Mouse (Mus musculus): ENCODE data around the gene Cd27. TPM values are rescaled to one million over a fixed set of nuclear protein-coding genes. Genes with fewer than 3 reads are reported as not detected.
A peak's percentile ranks its signal among the peaks of the same experiment; 100 is the strongest.
"Not testable (repeated sequence)": the region's sequence is repeated elsewhere in the genome, so short reads cannot be mapped to it uniquely, and the experiment has no call there.

The Cd27 gene
- polyA plus RNA-seq, 1 experiment = not detected

DNA sequence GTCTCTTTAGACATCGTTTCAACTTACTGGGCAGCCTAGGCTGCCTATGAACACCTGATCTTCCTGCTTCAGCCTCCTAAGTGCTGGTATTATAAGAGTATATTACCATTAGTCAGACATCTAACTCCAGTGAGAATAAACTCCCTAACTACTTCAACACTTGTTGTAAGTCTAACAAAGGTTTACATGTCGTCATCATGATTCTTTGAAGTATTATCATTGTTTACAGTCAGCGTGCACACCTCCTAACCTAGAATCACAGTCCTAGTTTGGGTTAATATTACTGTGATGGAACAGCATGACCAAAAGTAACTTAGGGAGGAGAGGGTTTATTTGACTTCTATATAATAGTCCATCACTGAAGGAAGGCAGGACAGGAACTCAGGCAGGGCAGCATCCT lies 30.7 kb upstream of the Cd27 start:
- Histone ChIP-seq H3K27ac (ENCODE audit: insufficient read depth, low read length) (no peak overlapping the region), H3K4me3 (ENCODE audit: insufficient read depth, low read length) (no peak overlapping the region), H3K4me1 (ENCODE audit: control insufficient read depth, insufficient read depth, low read length) (no peaks in the 10 kb centered on the region)
- TF ChIP-seq POLR2A (IDR thresholded peaks at IDR 0.05; ENCODE audit: extremely low read depth, insufficient read depth, low read length) (no peak), CTCF (IDR thresholded peaks at IDR 0.05; ENCODE audit: extremely low read depth, insufficient read depth, low read length) (no peak)

DNA sequence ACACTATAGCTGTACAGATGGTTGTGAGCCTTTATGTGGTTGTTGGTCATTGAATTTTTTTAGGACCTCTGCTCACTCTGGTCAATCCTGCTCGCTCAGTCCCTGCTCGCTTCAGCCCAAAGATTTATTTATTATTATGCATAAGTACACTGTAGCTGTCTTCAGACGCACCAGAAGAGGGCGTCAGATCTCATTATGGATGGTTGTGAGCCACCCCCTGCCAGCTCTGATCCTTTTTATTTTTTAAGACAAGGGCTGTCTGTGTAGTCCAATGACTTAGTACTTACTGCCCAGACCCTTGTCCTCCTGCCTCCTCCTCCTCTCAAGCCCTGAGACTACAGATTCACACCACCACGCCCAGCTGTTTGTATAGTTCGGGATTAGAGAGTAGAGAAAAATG lies 29.8 kb upstream of the Cd27 start:
- H3K4me1 ChIP-seq (ENCODE audit: control insufficient read depth, insufficient read depth, low read length); H3K27ac ChIP-seq (ENCODE audit: insufficient read depth, low read length); H3K4me3 ChIP-seq (ENCODE audit: insufficient read depth, low read length): not testable (repeated sequence)

DNA sequence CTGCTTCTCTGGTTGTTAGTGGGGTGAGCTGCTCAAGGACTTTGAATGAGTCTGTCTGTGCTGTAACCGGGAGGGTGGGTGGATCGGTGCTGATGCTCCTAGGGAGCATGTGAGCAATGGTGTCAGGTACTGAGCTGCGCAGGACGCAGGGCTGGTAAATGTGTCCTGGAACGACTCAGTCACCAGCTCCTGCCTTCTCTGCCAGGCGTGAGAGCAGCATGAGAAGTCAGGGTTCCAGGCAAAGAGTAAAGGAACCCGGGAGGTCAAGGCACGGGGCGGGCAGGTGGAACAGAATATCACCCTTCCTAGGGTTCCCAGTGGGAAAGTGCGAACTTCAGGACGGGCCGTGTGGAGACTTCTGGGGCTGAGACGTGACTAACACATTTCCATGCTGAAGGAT lies 29.3 kb upstream of the Cd27 start:
- Histone ChIP-seq H3K4me1 (ENCODE audit: control insufficient read depth, insufficient read depth, low read length) (no peaks in the 10 kb centered on the region), H3K4me3 (ENCODE audit: insufficient read depth, low read length) (no peak overlapping the region), H3K27ac (ENCODE audit: insufficient read depth, low read length) (no peak overlapping the region)
- TF ChIP-seq CTCF (IDR thresholded peaks at IDR 0.05; ENCODE audit: extremely low read depth, insufficient read depth, low read length) (no peak), POLR2A (IDR thresholded peaks at IDR 0.05; ENCODE audit: extremely low read depth, insufficient read depth, low read length) (no peak)

DNA sequence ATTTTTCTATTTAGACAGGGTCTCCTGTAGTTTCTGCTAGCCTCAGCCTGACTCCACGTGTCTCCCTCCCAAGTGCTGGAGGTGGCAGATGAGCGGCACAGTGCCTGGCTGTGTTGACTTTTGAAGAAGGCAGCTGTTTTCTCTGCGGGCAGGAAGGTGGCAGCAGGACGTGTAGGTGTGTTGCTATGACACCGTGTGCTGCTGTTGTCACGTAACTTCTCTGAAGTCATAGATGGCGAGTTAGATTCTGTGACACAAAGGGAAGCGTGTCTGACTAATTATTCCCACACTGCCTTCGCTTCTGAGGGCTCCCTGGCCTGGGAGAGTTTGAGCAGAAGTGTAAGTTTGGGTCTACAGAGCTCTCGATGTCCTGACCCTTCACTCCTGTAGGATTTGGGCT lies 28.4 kb upstream of the Cd27 start:
- TF ChIP-seq CTCF (IDR thresholded peaks at IDR 0.05; ENCODE audit: extremely low read depth, insufficient read depth, low read length) (no peak), POLR2A (IDR thresholded peaks at IDR 0.05; ENCODE audit: extremely low read depth, insufficient read depth, low read length) (0 out of 2 replicates have a peak, but pooled peaks have one; percentile 6)
- Histone ChIP-seq H3K27ac (ENCODE audit: insufficient read depth, low read length) (no peak overlapping the region), H3K4me3 (ENCODE audit: insufficient read depth, low read length) (no peak overlapping the region), H3K4me1 (ENCODE audit: control insufficient read depth, insufficient read depth, low read length) (no peaks in the 10 kb centered on the region)

DNA sequence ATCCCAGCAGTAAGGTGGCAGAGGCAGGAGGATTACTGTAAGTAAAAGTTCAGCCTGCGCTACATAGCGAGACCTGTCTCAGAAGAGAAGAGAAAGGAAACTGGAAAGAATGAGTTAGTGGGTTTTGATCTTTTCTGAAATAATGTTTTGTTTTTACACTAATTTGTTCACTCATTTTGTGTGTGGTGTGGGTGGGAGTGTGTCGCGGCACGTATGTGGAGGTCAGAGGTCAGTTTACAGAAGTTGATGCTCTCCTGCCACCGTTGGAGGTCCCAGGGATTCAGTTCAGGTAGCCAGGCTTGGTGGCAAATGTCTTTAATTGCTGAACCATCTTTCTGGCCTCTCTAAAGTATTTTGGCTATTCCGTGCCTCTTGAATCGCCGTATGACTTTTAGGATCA lies 27.4 kb upstream of the Cd27 start:
- Histone ChIP-seq H3K4me3 (ENCODE audit: insufficient read depth, low read length) (no peak overlapping the region), H3K4me1 (ENCODE audit: control insufficient read depth, insufficient read depth, low read length) (no peaks in the 10 kb centered on the region), H3K27ac (ENCODE audit: insufficient read depth, low read length) (no peak overlapping the region)
- TF ChIP-seq CTCF (IDR thresholded peaks at IDR 0.05; ENCODE audit: extremely low read depth, insufficient read depth, low read length) = no peak
- no peak for TF ChIP-seq POLR2A (IDR thresholded peaks at IDR 0.05; ENCODE audit: extremely low read depth, insufficient read depth, low read length)

DNA sequence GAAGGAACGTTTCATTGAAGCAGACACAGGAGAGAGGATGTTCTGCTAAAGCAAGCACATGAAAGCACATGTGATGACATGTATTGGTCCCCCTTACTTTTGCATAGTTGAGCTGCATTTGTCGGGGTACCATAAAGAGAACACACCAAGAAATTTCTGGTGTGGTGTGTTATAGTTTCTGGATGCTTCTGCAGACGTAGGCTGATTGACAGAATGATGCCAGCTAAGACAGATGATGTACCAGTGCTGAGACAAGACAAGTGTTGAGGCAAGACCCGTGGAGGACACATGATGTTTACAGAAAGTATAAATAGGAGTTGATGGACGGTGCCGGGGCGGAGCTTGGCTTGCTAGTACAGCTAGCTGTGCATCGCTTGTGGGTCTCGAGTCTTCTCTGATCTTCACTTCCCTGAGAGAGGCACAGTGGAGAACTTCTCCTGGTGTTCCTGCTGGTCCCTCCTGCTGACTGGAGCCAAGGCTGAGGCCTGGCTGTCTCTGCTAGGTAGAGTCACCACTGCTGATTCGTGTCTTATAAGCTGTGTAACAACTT lies 23.3 kb upstream of the Cd27 start:
- H3K27ac ChIP-seq (ENCODE audit: insufficient read depth, low read length) = no peak overlapping the region
- no peak for TF ChIP-seq POLR2A (IDR thresholded peaks at IDR 0.05; ENCODE audit: extremely low read depth, insufficient read depth, low read length)
- TF ChIP-seq CTCF (IDR thresholded peaks at IDR 0.05; ENCODE audit: extremely low read depth, insufficient read depth, low read length) = no peak
- no peak overlapping the region for H3K4me3 ChIP-seq (ENCODE audit: insufficient read depth, low read length)
- no peaks in the 10 kb centered on the region for H3K4me1 ChIP-seq (ENCODE audit: control insufficient read depth, insufficient read depth, low read length)

DNA sequence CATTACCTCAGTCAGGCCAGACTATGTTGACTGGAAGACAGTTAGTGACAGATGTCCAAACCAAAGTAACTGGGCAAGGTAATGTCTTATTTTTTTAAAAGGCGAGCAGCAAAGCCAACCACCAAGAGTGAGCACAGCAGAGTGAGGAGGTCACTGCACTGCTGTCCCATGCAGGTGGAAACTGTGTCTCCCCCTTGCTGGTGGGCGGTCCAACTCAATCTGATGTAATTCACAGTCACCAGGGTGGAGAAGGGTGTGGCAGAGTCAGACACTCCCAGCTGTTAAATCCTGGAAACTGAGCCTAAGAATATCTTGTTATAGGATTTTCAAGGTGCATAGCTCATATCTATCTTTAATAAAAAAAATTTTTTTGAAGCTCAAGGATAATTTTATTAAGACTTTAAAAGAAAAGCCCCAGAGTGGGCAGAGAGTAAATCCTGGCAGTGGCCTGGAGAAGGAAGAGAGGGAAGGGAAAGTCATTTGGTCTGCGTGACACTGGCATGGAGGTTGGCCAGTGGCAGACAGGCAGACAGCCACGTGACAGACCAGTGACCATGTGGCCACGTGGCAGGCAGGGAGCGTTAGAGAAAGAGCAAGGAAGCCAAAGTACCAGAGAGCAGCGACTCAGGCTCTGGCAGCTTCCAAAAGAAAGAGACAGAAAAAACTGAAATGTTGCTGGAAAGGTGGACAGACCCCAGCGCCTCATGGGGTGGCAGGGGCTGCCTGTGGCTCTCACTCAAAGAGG lies 19.6 kb upstream of the Cd27 start:
- no peak overlapping the region for H3K4me3 ChIP-seq (ENCODE audit: insufficient read depth, low read length)
- H3K4me1 ChIP-seq (ENCODE audit: control insufficient read depth, insufficient read depth, low read length) = no peaks in the 10 kb centered on the region
- TF ChIP-seq CTCF (IDR thresholded peaks at IDR 0.05; ENCODE audit: extremely low read depth, insufficient read depth, low read length) = no peak
- no peak for TF ChIP-seq POLR2A (IDR thresholded peaks at IDR 0.05; ENCODE audit: extremely low read depth, insufficient read depth, low read length)

DNA sequence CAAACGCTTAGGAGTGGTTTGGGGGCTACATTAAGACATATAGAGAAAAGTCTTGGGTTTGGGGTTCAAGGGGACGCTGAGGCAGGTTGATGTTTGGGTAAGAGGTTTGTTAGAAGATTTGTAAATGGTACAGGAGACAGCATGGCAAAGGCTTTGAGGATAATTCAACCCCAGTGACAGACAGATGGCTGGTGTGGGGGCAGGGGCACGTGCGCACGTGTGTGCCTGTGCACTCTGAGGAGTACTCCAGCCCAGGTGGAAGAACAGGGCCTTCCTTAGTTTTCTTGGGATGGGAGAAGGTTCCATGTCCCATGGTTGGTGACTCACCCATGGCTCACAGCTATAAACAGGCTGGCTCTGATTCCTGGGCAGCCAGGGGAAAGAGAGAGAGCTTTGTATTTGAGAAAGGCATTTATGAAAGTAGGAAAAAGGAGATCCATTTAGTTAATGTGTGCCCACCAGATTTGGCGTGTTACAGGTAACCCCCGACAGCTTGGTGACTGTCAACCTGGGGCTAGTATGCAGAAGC lies 18.8 kb upstream of the Cd27 start:
- TF ChIP-seq POLR2A (IDR thresholded peaks at IDR 0.05; ENCODE audit: extremely low read depth, insufficient read depth, low read length) = no peak
- Histone ChIP-seq H3K27ac (ENCODE audit: insufficient read depth, low read length) (no peak overlapping the region), H3K4me1 (ENCODE audit: control insufficient read depth, insufficient read depth, low read length) (no peaks in the 10 kb centered on the region), H3K4me3 (ENCODE audit: insufficient read depth, low read length) (no peak overlapping the region)

More for the DNA sequence above, 19.6 kb upstream of the Cd27 start:
- H3K27ac ChIP-seq (ENCODE audit: insufficient read depth, low read length) = no peak overlapping the region

DNA sequence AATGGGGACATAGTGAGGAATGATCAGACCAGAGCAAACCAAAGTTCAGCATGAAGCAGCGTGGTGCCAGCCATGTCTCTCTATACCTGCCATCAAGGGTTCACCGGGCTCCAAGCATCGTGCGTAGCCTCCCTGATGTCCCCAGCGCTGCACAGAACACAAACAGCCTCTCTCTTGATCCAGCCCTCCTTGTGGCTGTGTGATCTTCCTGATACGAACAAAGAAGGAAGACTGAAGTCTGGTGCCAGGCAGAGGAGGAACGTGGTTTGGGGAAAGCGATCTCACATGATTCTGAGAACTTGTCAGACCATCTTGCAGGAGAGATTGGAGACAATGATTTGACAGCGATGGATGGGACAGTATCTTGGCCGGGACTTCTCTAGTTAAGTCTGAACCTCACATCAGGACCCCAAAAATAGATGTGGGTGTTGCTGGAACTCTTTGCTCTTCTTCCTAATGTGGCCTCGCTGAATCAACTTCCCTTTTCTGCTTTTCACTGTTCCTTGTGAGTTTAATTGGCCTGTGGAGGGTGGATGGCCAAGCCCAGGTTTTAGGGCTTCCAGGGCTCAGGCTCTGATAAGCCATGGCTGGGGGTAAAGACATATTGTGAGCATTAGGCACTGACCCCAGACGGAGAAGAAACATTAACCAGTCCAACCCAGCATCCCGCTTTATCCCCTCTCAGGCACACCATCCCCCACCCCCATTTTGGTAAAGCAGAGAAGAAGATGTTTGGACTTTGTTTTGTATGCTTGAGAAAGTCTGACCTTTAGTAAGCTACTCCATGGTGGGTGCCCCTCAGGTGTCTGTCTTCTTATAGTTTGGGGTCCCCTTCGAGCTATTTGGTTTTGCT lies 17.3 kb upstream of the Cd27 start:
- no peaks in the 10 kb centered on the region for H3K4me1 ChIP-seq (ENCODE audit: control insufficient read depth, insufficient read depth, low read length)
- H3K27ac ChIP-seq (ENCODE audit: insufficient read depth, low read length) = no peak overlapping the region
- TF ChIP-seq CTCF (IDR thresholded peaks at IDR 0.05; ENCODE audit: extremely low read depth, insufficient read depth, low read length) (no peak), POLR2A (IDR thresholded peaks at IDR 0.05; ENCODE audit: extremely low read depth, insufficient read depth, low read length) (no peak)
- H3K4me3 ChIP-seq (ENCODE audit: insufficient read depth, low read length) = no peak overlapping the region; the same call in 1 of the 2 replicates
